Mouse (Mus musculus): ENCODE results near the gene Trim38. TPM values are rescaled to one million over a fixed set of nuclear protein-coding genes. Genes with fewer than 3 reads are reported as not detected.

Gene Trim38
- polyA plus RNA-seq, 1 experiment: not detected

GRCm38 (mm10) chr13:23834836-23835235, 65.1 kb downstream of the Trim38 start:
- TF ChIP-seq TCF3 (IDR thresholded peaks at IDR 0.05; ENCODE audit: insufficient read length, low read depth) (no peak), SRF (IDR thresholded peaks at IDR 0.05; ENCODE audit: control insufficient read depth, insufficient read length, low read depth) (no peak), MAX (IDR thresholded peaks at IDR 0.05; ENCODE audit: low read depth) (no peak), E2F4 (IDR thresholded peaks at IDR 0.05; ENCODE audit: insufficient read depth) (no peak), POLR2A (IDR thresholded peaks at IDR 0.05; ENCODE audit: insufficient read length, low read depth) (no peak), CEBPB (IDR thresholded peaks at IDR 0.05; ENCODE audit: insufficient read depth, poor library complexity, severe bottlenecking) (no peak), TCF12 (IDR thresholded peaks at IDR 0.05; ENCODE audit: insufficient read depth, poor library complexity, severe bottlenecking) (no peak), MYOD1 (IDR thresholded peaks at IDR 0.05; ENCODE audit: control insufficient read depth in 1 of 3, insufficient read length in 2 of 3, low read depth in 2 of 3) (no peak), REST (IDR thresholded peaks at IDR 0.05; ENCODE audit: insufficient read depth, insufficient read length) (no peak), USF1 (IDR thresholded peaks at IDR 0.05; ENCODE audit: low read depth) (no peak), MYOG (IDR thresholded peaks at IDR 0.05; ENCODE audit: control insufficient read depth in 1 of 3, insufficient read depth in 1 of 3, insufficient read length in 2 of 3, low read depth in 2 of 3) (no peak), POLR2AphosphoS2 (IDR thresholded peaks at IDR 0.05; ENCODE audit: insufficient read length, low read depth) (no peak)
- no peak overlapping the region for H3K4me2 ChIP-seq (ENCODE audit: low read depth)
- H3K27me3 ChIP-seq (ENCODE audit: control insufficient read depth, insufficient read depth, insufficient read length): no peaks in the 10 kb centered on the region
- no peaks in the 10 kb centered on the region for H3K36me3 ChIP-seq (ENCODE audit: control insufficient read depth, insufficient read depth)
- no peak overlapping the region for H3ac ChIP-seq (ENCODE audit: control insufficient read depth, insufficient read length)
- H3K79me2 ChIP-seq (ENCODE audit: control insufficient read depth, insufficient read depth): no peaks in the 10 kb centered on the region
- no peak overlapping the region for H3K4me3 ChIP-seq

GRCm38 (mm10) chr13:23836630-23837029, 66.9 kb downstream of the Trim38 start:
- Histone ChIP-seq H3ac (ENCODE audit: control insufficient read depth, insufficient read length) (no peak overlapping the region), H3K4me2 (ENCODE audit: low read depth) (no peak overlapping the region), H3K79me2 (ENCODE audit: control insufficient read depth, insufficient read depth) (no peaks in the 10 kb centered on the region), H3K4me3 (no peak overlapping the region), H3K27me3 (ENCODE audit: control insufficient read depth, insufficient read depth, insufficient read length) (no peaks in the 10 kb centered on the region), H3K36me3 (ENCODE audit: control insufficient read depth, insufficient read depth) (no peaks in the 10 kb centered on the region)
- TF ChIP-seq MYOD1 (IDR thresholded peaks at IDR 0.05; ENCODE audit: control insufficient read depth in 1 of 3, insufficient read length in 2 of 3, low read depth in 2 of 3): no peak
- no peak for TF ChIP-seq E2F4 (IDR thresholded peaks at IDR 0.05; ENCODE audit: insufficient read depth)
- no peak for TF ChIP-seq SRF (IDR thresholded peaks at IDR 0.05; ENCODE audit: control insufficient read depth, insufficient read length, low read depth)
- TF ChIP-seq REST (IDR thresholded peaks at IDR 0.05; ENCODE audit: insufficient read depth, insufficient read length): no peak
- no peak for TF ChIP-seq MYOG (IDR thresholded peaks at IDR 0.05; ENCODE audit: control insufficient read depth in 1 of 3, insufficient read depth in 1 of 3, insufficient read length in 2 of 3, low read depth in 2 of 3)
- TF ChIP-seq CEBPB (IDR thresholded peaks at IDR 0.05; ENCODE audit: insufficient read depth, poor library complexity, severe bottlenecking): no peak
- no peak for TF ChIP-seq POLR2A (IDR thresholded peaks at IDR 0.05; ENCODE audit: insufficient read length, low read depth)
- no peak for TF ChIP-seq POLR2AphosphoS2 (IDR thresholded peaks at IDR 0.05; ENCODE audit: insufficient read length, low read depth)
- no peak for TF ChIP-seq TCF12 (IDR thresholded peaks at IDR 0.05; ENCODE audit: insufficient read depth, poor library complexity, severe bottlenecking)
- no peak for TF ChIP-seq MAX (IDR thresholded peaks at IDR 0.05; ENCODE audit: low read depth)

GRCm38 (mm10) chr13:23839308-23839707, 69.6 kb downstream of the Trim38 start, which contains the start of gene Slc17a3:
Gene Slc17a3 (plus strand): TSS chr13:23839434.
- Histone ChIP-seq H3ac (ENCODE audit: control insufficient read depth, insufficient read length) (no peak within 1 kb of the TSS), H3K4me2 (ENCODE audit: low read depth) (no peak within 1 kb of the TSS), H3K36me3 (ENCODE audit: control insufficient read depth, insufficient read depth) (no peaks in the 10 kb centered on the region), H3K79me2 (ENCODE audit: control insufficient read depth, insufficient read depth) (no peaks in the 10 kb centered on the region), H3K27me3 (ENCODE audit: control insufficient read depth, insufficient read depth, insufficient read length) (no peaks in the 10 kb centered on the region), H3K4me3 (no peak within 1 kb of the TSS)
- TF ChIP-seq USF1 (IDR thresholded peaks at IDR 0.05; ENCODE audit: low read depth): no peak
- TF ChIP-seq TCF3 (IDR thresholded peaks at IDR 0.05; ENCODE audit: insufficient read length, low read depth): no peak
- no peak for TF ChIP-seq MYOD1 (IDR thresholded peaks at IDR 0.05; ENCODE audit: control insufficient read depth in 1 of 3, insufficient read length in 2 of 3, low read depth in 2 of 3)
- no peak for TF ChIP-seq MAX (IDR thresholded peaks at IDR 0.05; ENCODE audit: low read depth)
- TF ChIP-seq MYOG (IDR thresholded peaks at IDR 0.05; ENCODE audit: control insufficient read depth in 1 of 3, insufficient read depth in 1 of 3, insufficient read length in 2 of 3, low read depth in 2 of 3): no peak
- no peak for TF ChIP-seq SRF (IDR thresholded peaks at IDR 0.05; ENCODE audit: control insufficient read depth, insufficient read length, low read depth)
- no peak for TF ChIP-seq POLR2AphosphoS2 (IDR thresholded peaks at IDR 0.05; ENCODE audit: insufficient read length, low read depth)
- no peak for TF ChIP-seq CEBPB (IDR thresholded peaks at IDR 0.05; ENCODE audit: insufficient read depth, poor library complexity, severe bottlenecking)
- TF ChIP-seq TCF12 (IDR thresholded peaks at IDR 0.05; ENCODE audit: insufficient read depth, poor library complexity, severe bottlenecking): no peak
- TF ChIP-seq POLR2A (IDR thresholded peaks at IDR 0.05; ENCODE audit: insufficient read length, low read depth): no peak
- TF ChIP-seq REST (IDR thresholded peaks at IDR 0.05; ENCODE audit: insufficient read depth, insufficient read length): no peak
- no peak for TF ChIP-seq E2F4 (IDR thresholded peaks at IDR 0.05; ENCODE audit: insufficient read depth)

Other genes with a start within 250 kb of the Trim38 start
- 21.5 TPM for gene Hist1h4h, start 238.9 kb upstream of the Trim38 start, polyA plus RNA-seq (2012; fragmentation: generic; extraction: Trizol)
- 24.4 TPM for gene Hist1h2af, start 236.0 kb upstream of the Trim38 start, polyA plus RNA-seq (2012; fragmentation: generic; extraction: Trizol)
- gene Hist1h3g, start 234.5 kb upstream of the Trim38 start, polyA plus RNA-seq (2012; fragmentation: generic; extraction: Trizol): 3.3 TPM
- gene Hist1h2bh, start 226.5 kb upstream of the Trim38 start, polyA plus RNA-seq (2012; fragmentation: generic; extraction: Trizol): 1.1 TPM
- 0.91 TPM for gene Hist1h3f, start 225.9 kb upstream of the Trim38 start, polyA plus RNA-seq (2012; fragmentation: generic; extraction: Trizol)
- gene Hist1h4f, start 218.3 kb upstream of the Trim38 start, polyA plus RNA-seq (2012; fragmentation: generic; extraction: Trizol): 4.1 TPM
- gene Hist1h1d, start 216.7 kb upstream of the Trim38 start, polyA plus RNA-seq (2012; fragmentation: generic; extraction: Trizol): 0.65 TPM
- 1.7 TPM for gene Hist1h3e, start 207.5 kb upstream of the Trim38 start, polyA plus RNA-seq (2012; fragmentation: generic; extraction: Trizol)
- 4.5 TPM for gene Hist1h2ae, start 198.7 kb upstream of the Trim38 start, polyA plus RNA-seq (2012; fragmentation: generic; extraction: Trizol)
- gene Hist1h2bg, start 198.5 kb upstream of the Trim38 start, polyA plus RNA-seq (2012; fragmentation: generic; extraction: Trizol): 7.8 TPM
- 2.1 TPM for gene Hist1h2bf, start 195.7 kb upstream of the Trim38 start, polyA plus RNA-seq (2012; fragmentation: generic; extraction: Trizol)
- gene Hist1h2ad, start 195.5 kb upstream of the Trim38 start, polyA plus RNA-seq (2012; fragmentation: generic; extraction: Trizol): 1.6 TPM
- gene Hist1h3d, start 194.2 kb upstream of the Trim38 start, polyA plus RNA-seq (2012; fragmentation: generic; extraction: Trizol): 2.5 TPM
- gene Hist1h4d, start 188.3 kb upstream of the Trim38 start, polyA plus RNA-seq (2012; fragmentation: generic; extraction: Trizol): 1.8 TPM
- gene Hist1h2be, start 148.8 kb upstream of the Trim38 start, polyA plus RNA-seq (2012; fragmentation: generic; extraction: Trizol): 4.3 TPM
- gene Hist1h1e, start 147.4 kb upstream of the Trim38 start, polyA plus RNA-seq (2012; fragmentation: generic; extraction: Trizol): 4.7 TPM
- 1.3 TPM for gene Hist1h2ac, start 86.0 kb upstream of the Trim38 start, polyA plus RNA-seq (2012; fragmentation: generic; extraction: Trizol)
- 113 TPM for gene Hist1h2bc, start 85.7 kb upstream of the Trim38 start, polyA plus RNA-seq (2012; fragmentation: generic; extraction: Trizol)
- gene Hist1h1t, start 74.1 kb upstream of the Trim38 start, polyA plus RNA-seq (2012; fragmentation: generic; extraction: Trizol): 0.05 TPM
- 0.56 TPM for gene Hist1h4c, start 71.5 kb upstream of the Trim38 start, polyA plus RNA-seq (2012; fragmentation: generic; extraction: Trizol)
- 5.1 TPM for gene Hfe, start 59.1 kb upstream of the Trim38 start, polyA plus RNA-seq (2012; fragmentation: generic; extraction: Trizol)
- gene Hist1h1c, start 31.1 kb upstream of the Trim38 start, polyA plus RNA-seq (2012; fragmentation: generic; extraction: Trizol): 273 TPM
- 2.5 TPM for gene Hist1h3c, start 24.3 kb upstream of the Trim38 start, polyA plus RNA-seq (2012; fragmentation: generic; extraction: Trizol)
- 1.3 TPM for gene Hist1h2bb, start 23.2 kb upstream of the Trim38 start, polyA plus RNA-seq (2012; fragmentation: generic; extraction: Trizol)
- 2.1 TPM for gene Hist1h2ab, start 18.8 kb upstream of the Trim38 start, polyA plus RNA-seq (2012; fragmentation: generic; extraction: Trizol)
- gene Hist1h3b, start 17.6 kb upstream of the Trim38 start, polyA plus RNA-seq (2012; fragmentation: generic; extraction: Trizol): 1.3 TPM
- gene Hist1h4b, start 12.9 kb upstream of the Trim38 start, polyA plus RNA-seq (2012; fragmentation: generic; extraction: Trizol): 5.5 TPM
- 4.2 TPM for gene Hist1h4a, start 8.7 kb upstream of the Trim38 start, polyA plus RNA-seq (2012; fragmentation: generic; extraction: Trizol)
- 1.3 TPM for gene Hist1h3a, start 7.5 kb upstream of the Trim38 start, polyA plus RNA-seq (2012; fragmentation: generic; extraction: Trizol)
- gene Hist1h1a, start 6.2 kb upstream of the Trim38 start, polyA plus RNA-seq (2012; fragmentation: generic; extraction: Trizol): 0.98 TPM
- gene Slc17a2, start 37.1 kb downstream of the Trim38 start, polyA plus RNA-seq (2012; fragmentation: generic; extraction: Trizol): not detected
- gene Slc17a3, start 69.5 kb downstream of the Trim38 start, polyA plus RNA-seq (2012; fragmentation: generic; extraction: Trizol): not detected
- gene Slc17a1, start 97.8 kb downstream of the Trim38 start, polyA plus RNA-seq (2012; fragmentation: generic; extraction: Trizol): not detected
- 0.02 TPM for gene Slc17a4, start 145.1 kb downstream of the Trim38 start, polyA plus RNA-seq (2012; fragmentation: generic; extraction: Trizol)
- gene Hist1h2ba, start 164.2 kb downstream of the Trim38 start, polyA plus RNA-seq (2012; fragmentation: generic; extraction: Trizol): not detected
- not detected for gene Hist1h2aa, start 164.5 kb downstream of the Trim38 start, polyA plus RNA-seq (2012; fragmentation: generic; extraction: Trizol)
- not detected for gene Scgn, start 221.3 kb downstream of the Trim38 start, polyA plus RNA-seq (2012; fragmentation: generic; extraction: Trizol)

Measured in myocyte (in vitro differentiated cells).